Mouse (Mus musculus) limb, embryonic 10.5 days (tissue): Measurements from ENCODE around the gene Harbi1. TPM values are rescaled to one million over a fixed set of nuclear protein-coding genes. Genes with fewer than 3 reads are reported as not detected.
"Not testable (repeated sequence)": the region's sequence is repeated elsewhere in the genome, so short reads cannot be mapped to it uniquely, and the experiment has no call there.

ENCODE experiments used
- DNase-seq: peaks from one replicate; pipeline ENCODE4 v3.0.0-alpha.2; 2017; ENCODE audit warnings: low spot score
- H3K27ac ChIP-seq: fragments of 300-500 bp; sonication (generic); 2 replicates; pipeline ENCODE4 v1.5.1; 2016; ENCODE audit warnings: mild to moderate bottlenecking
- H3K27me3 ChIP-seq: fragments of 300-500 bp; sonication (generic); 2 replicates; pipeline ENCODE4 v1.6.1; 2016; ENCODE audit warnings: low read depth, mild to moderate bottlenecking; ENCODE audit not compliant: poor library complexity, severe bottlenecking
- H3K36me3 ChIP-seq: fragments of 300-500 bp; sonication (generic); 2 replicates; pipeline ENCODE4 v1.6.1; 2016; ENCODE audit warnings: mild to moderate bottlenecking, moderate library complexity
- H3K4me1 ChIP-seq: fragments of 300-500 bp; sonication (generic); 2 replicates; pipeline ENCODE4 v1.6.1; 2016
- H3K4me3 ChIP-seq: fragments of 300-500 bp; sonication (generic); 2 replicates; pipeline ENCODE4 v1.5.1; 2016; ENCODE audit warnings: mild to moderate bottlenecking, moderate library complexity
- H3K9me3 ChIP-seq: fragments of 300-500 bp; sonication (generic); replicated peaks from 2 replicates; pipeline ENCODE4 v1.6.1; 2016; ENCODE audit warnings: mild to moderate bottlenecking
- WGBS: fragments of 180-500 bp; shearing (Covaris S2); methylation state at CpG from one replicate; pipeline ENCODE4 v1.1.7; 2016; 5-methylcytosine and 5-hydroxymethylcytosine counted together
- polyA plus RNA-seq: library from polyadenylated mRNA; unstranded; fragments of >200 nt; fragmentation: Nextera tagmentation; extraction: Ambion mirVana; gene quantifications from 2 replicates; pipeline ENCODE4 v1.2.1, GENCODE M21; 2016

Gene Harbi1
- polyA plus RNA-seq, 1 experiment from 2014 or later: 27.0 TPM

- Histone ChIP-seq H3K4me1 (no peaks in the 10 kb centered on the region), H3K9me3 (no peaks in the 10 kb centered on the region), H3K27me3 (no peaks in the 10 kb centered on the region), H3K27ac (no peak overlapping the region), H3K36me3 (peaks cover 15% of the 10 kb centered on the region), H3K4me3 (no peak overlapping the region)
- WGBS: 70% methylated on average over 2 of the region's 2 CpGs
- DNase-seq: no peak
Measured at GRCm38 (mm10) chr2:91724716-91725115, 14.1 kb downstream of the Harbi1 start.

GRCm38 (mm10) chr2:91725476-91725875 is 14.8 kb downstream of the Harbi1 start:
- H3K27ac ChIP-seq, H3K4me3 ChIP-seq, H3K36me3 ChIP-seq, H3K4me1 ChIP-seq, H3K9me3 ChIP-seq, H3K27me3 ChIP-seq, DNase-seq: not testable (repeated sequence)
- 61% methylated on average over 4 of the region's 4 CpGs for WGBS

- Histone ChIP-seq H3K36me3 (no peaks in the 10 kb centered on the region), H3K27me3 (no peaks in the 10 kb centered on the region), H3K9me3 (no peaks in the 10 kb centered on the region), H3K4me3 (no peak overlapping the region), H3K4me1 (0 out of 2 replicates have a peak, but pooled peaks cover 4% of the 10 kb centered on the region), H3K27ac (no peak overlapping the region)
- DNase-seq: no peak
- 89% methylated on average over 3 of the region's 3 CpGs for WGBS
Measured at GRCm38 (mm10) chr2:91727011-91727410, 16.4 kb downstream of the Harbi1 start.

GRCm38 (mm10) chr2:91729571-91729970 is 18.9 kb downstream of the Harbi1 start:
- 19% methylated on average over 4 of the region's 4 CpGs for WGBS
- H3K27ac ChIP-seq: peak overlapping the region; percentile 94

GRCm38 (mm10) chr2:91729971-91730821 is 19.5 kb downstream of the Harbi1 start, which contains the start of gene Ambra1:
Gene Ambra1, plus strand, starts transcription at chr2:91730134.
- peak within 1 kb of the TSS; percentile 94 for H3K27ac ChIP-seq
- peak within 1 kb of the TSS; percentile 100 for H3K4me3 ChIP-seq
- no peaks in the 10 kb centered on the region for H3K27me3 ChIP-seq
- 0 out of 2 replicates have a peak, but pooled peaks cover 4% of the 10 kb centered on the region for H3K4me1 ChIP-seq
- H3K36me3 ChIP-seq: peaks cover 10% of the 10 kb centered on the region
- H3K9me3 ChIP-seq: no peaks in the 10 kb centered on the region
- DNase-seq: peak; percentile 91
- WGBS: under 1% methylated on average over 68 of the region's 68 CpGs

More at GRCm38 (mm10) chr2:91729571-91729970, 18.9 kb downstream of the Harbi1 start:
- Histone ChIP-seq H3K36me3 (peaks cover 10% of the 10 kb centered on the region; the same call in 1 of the 2 replicates), H3K4me3 (peak overlapping the region; percentile 100), H3K27me3 (no peaks in the 10 kb centered on the region), H3K9me3 (no peaks in the 10 kb centered on the region), H3K4me1 (0 out of 2 replicates have a peak, but pooled peaks cover 4% of the 10 kb centered on the region)
- no peak for DNase-seq

- no peak overlapping the region for H3K4me3 ChIP-seq
- 91% methylated on average over 5 of the region's 5 CpGs for WGBS
- 0 out of 2 replicates have a peak, but pooled peaks cover 4% of the 10 kb centered on the region for H3K4me1 ChIP-seq
- no peaks in the 10 kb centered on the region for H3K9me3 ChIP-seq
- no peak for DNase-seq
- no peak overlapping the region for H3K27ac ChIP-seq
- H3K27me3 ChIP-seq: no peaks in the 10 kb centered on the region
- peaks cover 20% of the 10 kb centered on the region for H3K36me3 ChIP-seq
Measured at GRCm38 (mm10) chr2:91735221-91735620, 24.6 kb downstream of the Harbi1 start.

- DNase-seq: no peak
- Histone ChIP-seq H3K27ac (no peak overlapping the region), H3K36me3 (peaks cover 16% of the 10 kb centered on the region), H3K4me1 (no peaks in the 10 kb centered on the region), H3K4me3 (no peak overlapping the region), H3K9me3 (no peaks in the 10 kb centered on the region), H3K27me3 (no peaks in the 10 kb centered on the region)
- WGBS: 100% methylated on average over 1 of the region's 1 CpGs
Measured at GRCm38 (mm10) chr2:91739586-91739985, 28.9 kb downstream of the Harbi1 start.

GRCm38 (mm10) chr2:91744686-91745085 is 34.0 kb downstream of the Harbi1 start:
- DNase-seq: no peak

GRCm38 (mm10) chr2:91749811-91750261 is 39.2 kb downstream of the Harbi1 start:
- DNase-seq: no peak
- Histone ChIP-seq H3K4me1 (no peaks in the 10 kb centered on the region), H3K4me3 (no peak overlapping the region), H3K27me3 (no peaks in the 10 kb centered on the region), H3K36me3 (no peaks in the 10 kb centered on the region), H3K27ac (no peak overlapping the region), H3K9me3 (no peaks in the 10 kb centered on the region)
- WGBS: 74% methylated on average over 2 of the region's 2 CpGs

More at GRCm38 (mm10) chr2:91744686-91745085, 34.0 kb downstream of the Harbi1 start:
- Histone ChIP-seq H3K4me3 (no peak overlapping the region), H3K4me1 (no peaks in the 10 kb centered on the region), H3K27ac (no peak overlapping the region), H3K27me3 (no peaks in the 10 kb centered on the region), H3K36me3 (peaks cover 10% of the 10 kb centered on the region), H3K9me3 (no peaks in the 10 kb centered on the region)
- 92% methylated on average over 5 of the region's 5 CpGs for WGBS

Other genes with a start within 250 kb of the Harbi1 start
- 109 and 127 TPM in 2 replicates for gene Ckap5, start 184.1 kb upstream of the Harbi1 start, polyA plus RNA-seq
- not detected in 2 replicates for gene F2, start 74.4 kb upstream of the Harbi1 start, polyA plus RNA-seq
- gene Zfp408, start 61.1 kb upstream of the Harbi1 start, polyA plus RNA-seq: 11.3 and 12.8 TPM in 2 replicates
- gene Arhgap1, start 61.0 kb upstream of the Harbi1 start, polyA plus RNA-seq: 72.1 and 75.0 TPM in 2 replicates
- 24.9 and 29.7 TPM in 2 replicates for gene Atg13, start 276 bp upstream of the Harbi1 start, polyA plus RNA-seq
- gene Ambra1, start 19.3 kb downstream of the Harbi1 start, polyA plus RNA-seq: 23.2 and 24.5 TPM in 2 replicates
- 0.67 and 0.76 TPM in 2 replicates for gene Chrm4, start 216.4 kb downstream of the Harbi1 start, polyA plus RNA-seq
- gene Mdk, start 221.4 kb downstream of the Harbi1 start, polyA plus RNA-seq: 2,617 and 2,689 TPM in 2 replicates
- gene Gm9821, start 234.9 kb downstream of the Harbi1 start, polyA plus RNA-seq: 0.33 and 0.56 TPM in 2 replicates